Mouse (Mus musculus): Measurements from ENCODE around the gene Trim13.

GRCm38 (mm10) chr14:61642668-61643067 is 44.6 kb downstream of the Trim13 start:
- no peak for TF ChIP-seq CTCF (IDR thresholded peaks at IDR 0.05; ENCODE audit: borderline replicate concordance, extremely low read depth, insufficient read depth, insufficient read length)
- no peak for TF ChIP-seq POLR2A (IDR thresholded peaks at IDR 0.05; ENCODE audit: borderline replicate concordance, extremely low read depth, insufficient read depth, insufficient read length, poor library complexity, severe bottlenecking)
